Mouse (Mus musculus): ENCODE measurements around the gene Crebl2. TPM values are rescaled to one million over a fixed set of nuclear protein-coding genes. Genes with fewer than 3 reads are reported as not detected.
A peak's percentile ranks its signal among the peaks of the same experiment; 100 is the strongest.

Crebl2 gene
- polyA plus RNA-seq, 1 experiment = 37.5 TPM

GRCm38 (mm10) chr6:134872236-134872635 is 42.3 kb downstream of the Crebl2 start:
- no peak for DNase-seq (ENCODE audit: low spot score)

DNA sequence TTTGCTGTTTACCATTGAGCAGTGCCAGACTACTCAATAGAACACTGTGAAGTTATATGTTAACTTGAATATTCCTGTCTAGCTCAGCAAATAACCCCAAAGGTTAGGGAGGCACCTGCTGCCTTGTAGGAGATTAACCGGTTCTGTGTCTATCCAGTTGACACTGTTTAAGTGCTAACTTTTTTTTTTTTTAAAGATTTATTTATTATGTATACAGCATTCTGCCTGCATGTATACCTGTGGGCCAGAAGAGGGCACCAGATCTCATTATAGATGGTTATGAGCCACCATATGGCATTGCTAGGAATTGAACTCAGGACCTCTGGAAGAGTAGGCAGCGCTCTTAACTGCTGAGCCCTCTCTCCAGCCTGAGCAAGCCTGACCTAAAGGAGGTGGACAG is 43.1 kb downstream of the Crebl2 start:
- no peak for DNase-seq (ENCODE audit: low spot score)

GRCm38 (mm10) chr6:134876795-134877194 is 46.8 kb downstream of the Crebl2 start:
- no peak for DNase-seq (ENCODE audit: low spot score)

DNA sequence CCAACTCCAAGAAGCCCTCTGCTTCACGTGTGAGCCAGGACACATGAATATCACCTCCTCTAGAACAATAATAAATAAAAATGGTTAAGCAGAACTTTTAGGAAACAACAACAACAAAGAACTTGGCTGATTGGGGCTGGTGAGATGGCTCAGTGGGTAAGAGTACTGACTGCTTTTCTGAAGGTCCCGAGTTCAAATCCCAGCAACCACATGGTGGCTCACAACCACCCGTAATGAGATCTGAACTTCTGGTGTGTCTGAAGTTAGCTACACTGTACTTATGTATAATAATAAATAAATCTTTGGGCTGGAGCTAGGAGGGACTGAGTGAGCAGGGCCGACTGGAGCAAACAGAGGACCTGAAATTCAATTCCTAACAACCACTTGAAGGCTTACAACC is 47.3 kb downstream of the Crebl2 start:
- DNase-seq (ENCODE audit: low spot score) = no peak

- DNase-seq (ENCODE audit: low spot score) = no peak
Observed at GRCm38 (mm10) chr6:134877892-134878291, 47.9 kb downstream of the Crebl2 start.

DNA sequence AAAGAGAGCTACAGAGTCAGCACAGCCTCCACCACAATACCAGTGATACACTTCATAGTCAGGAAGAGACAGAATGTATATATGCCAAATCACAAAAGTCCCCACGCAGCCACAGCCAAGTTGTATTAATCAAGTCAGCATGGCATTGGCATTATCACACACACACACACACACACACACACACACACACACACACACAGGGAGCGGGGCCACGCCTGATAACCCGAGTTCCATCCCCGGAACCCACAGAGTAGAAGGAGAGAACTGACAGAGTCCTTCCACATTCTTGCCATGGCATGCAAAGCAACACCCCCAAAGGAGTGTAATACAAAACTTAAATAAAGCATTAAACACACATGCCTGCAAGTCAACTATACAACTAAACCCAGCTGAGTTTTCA is 49.6 kb downstream of the Crebl2 start:
- DNase-seq (ENCODE audit: low spot score) = no peak

DNA sequence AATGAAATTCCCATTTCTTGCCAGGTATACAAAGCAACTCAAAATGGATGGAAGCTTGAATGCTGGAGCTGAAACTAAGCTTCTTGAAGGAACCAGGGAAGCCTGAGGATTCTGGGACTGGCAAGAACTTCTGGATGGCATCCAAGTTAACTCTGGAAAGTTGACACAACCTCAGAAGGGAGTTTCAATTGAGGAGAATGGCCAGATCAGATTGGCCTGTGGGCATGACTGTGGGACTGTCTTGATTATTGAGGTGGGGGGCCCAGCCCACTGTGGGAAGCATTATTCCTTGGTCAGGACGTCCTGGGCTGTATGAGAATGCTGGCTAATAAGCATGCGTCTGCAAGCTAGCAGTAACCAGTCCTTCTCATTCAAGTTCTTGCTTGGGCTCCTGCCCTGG is 50.1 kb downstream of the Crebl2 start:
- no peak for DNase-seq (ENCODE audit: low spot score)

DNA sequence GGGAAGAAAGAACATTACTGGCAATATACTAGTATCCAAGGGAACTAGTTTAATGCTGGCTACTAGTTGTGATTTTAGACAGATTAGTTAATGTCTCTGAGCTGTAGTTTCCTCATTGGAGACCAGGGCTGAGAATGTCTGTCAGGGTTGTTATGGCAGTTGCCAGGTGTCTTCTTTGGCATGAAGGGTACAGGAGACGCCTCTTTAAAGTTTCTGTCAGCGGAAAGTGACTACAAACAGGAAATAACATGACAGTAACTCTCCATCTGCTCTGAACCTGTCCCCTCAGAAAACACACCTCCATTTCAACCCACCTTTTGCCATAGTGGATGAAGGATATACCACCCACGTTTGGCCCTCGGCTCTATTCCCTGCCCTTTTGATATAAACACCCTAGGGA is 53.7 kb downstream of the Crebl2 start:
- DNase-seq (ENCODE audit: low spot score) = no peak

DNA sequence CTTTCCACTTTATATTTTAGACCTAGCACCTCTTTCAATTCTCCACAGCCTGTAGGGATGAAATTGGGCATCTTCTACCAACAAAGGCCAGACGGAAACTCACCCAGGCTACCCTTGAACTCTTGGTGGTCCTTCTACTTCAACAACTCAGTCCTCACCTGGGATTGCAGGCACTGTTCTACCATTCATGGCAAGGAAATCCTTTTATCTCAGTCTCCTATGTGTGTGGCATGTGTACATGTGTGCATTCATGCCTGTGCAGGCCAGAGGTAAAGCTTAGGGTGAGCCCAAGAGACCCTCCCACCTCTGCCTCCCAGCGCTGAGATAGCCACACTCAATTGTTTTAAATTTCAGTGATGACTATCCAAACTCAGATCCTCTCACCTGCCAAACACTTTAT is 55.6 kb downstream of the Crebl2 start:
- DNase-seq (ENCODE audit: low spot score) = no peak

DNA sequence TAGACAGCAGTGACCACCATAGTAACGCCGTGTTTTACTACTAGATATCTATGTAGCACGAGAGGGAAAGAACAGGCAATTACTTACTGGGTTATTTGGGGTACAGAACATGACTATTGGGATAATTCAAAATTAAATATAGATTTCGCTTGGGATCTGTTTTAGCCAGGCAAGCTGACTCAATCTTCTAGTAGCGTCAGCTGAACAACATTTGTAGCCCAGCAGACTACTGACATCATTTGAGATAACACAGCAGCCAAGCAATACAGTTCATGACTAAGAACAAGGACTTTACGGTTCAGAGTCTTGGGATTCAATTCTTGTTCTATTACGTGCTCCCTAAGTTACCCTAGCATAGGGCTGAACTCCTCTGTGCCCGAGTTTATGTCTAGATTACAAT is 56.5 kb downstream of the Crebl2 start:
- no peak for DNase-seq (ENCODE audit: low spot score)

- DNase-seq (ENCODE audit: low spot score) = no peak
Observed at GRCm38 (mm10) chr6:134887008-134887407, 57.1 kb downstream of the Crebl2 start.

DNA sequence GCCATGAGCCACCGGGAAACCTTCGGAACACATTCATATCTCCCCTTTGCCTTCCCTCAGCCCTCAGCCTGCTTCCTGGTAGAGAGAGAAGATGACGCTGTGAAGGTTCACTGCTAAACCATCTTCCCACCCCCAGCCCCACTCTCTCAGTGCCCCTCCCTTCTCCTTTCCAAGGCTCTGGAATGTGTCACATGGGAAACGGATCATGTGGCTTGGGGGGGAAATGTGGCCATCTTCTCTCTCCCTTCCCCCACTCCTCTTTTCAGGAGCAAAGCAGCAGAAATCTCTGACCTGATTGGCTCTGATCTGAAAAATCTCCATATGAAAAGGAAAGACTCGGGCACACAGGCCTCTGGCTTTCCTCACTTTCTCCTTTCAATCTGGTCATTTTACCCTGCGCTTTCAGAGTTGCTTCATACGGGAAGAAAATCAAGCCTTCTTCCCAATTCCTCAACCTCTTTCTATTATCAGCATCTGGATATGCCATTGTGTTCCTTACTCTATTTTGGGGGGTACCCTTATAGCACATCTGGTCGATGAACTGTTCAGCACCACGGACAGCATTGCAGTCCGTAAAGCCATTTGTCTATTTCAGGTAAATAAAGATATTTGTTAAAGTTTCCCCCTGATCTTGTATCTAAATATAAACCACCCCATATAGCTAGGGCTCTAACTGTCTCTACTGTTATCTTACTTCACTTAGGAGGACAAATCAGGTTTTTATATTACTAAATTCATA is 57.9 kb downstream of the Crebl2 start:
- no peak for DNase-seq (ENCODE audit: low spot score)

- no peak for DNase-seq (ENCODE audit: low spot score)
Observed at GRCm38 (mm10) chr6:134888563-134889017, 58.6 kb downstream of the Crebl2 start.

- no peak for DNase-seq (ENCODE audit: low spot score)
Observed at GRCm38 (mm10) chr6:134889763-134890162, 59.8 kb downstream of the Crebl2 start.

GRCm38 (mm10) chr6:134890436-134890835 is 60.5 kb downstream of the Crebl2 start:
- DNase-seq (ENCODE audit: low spot score) = no peak

DNA sequence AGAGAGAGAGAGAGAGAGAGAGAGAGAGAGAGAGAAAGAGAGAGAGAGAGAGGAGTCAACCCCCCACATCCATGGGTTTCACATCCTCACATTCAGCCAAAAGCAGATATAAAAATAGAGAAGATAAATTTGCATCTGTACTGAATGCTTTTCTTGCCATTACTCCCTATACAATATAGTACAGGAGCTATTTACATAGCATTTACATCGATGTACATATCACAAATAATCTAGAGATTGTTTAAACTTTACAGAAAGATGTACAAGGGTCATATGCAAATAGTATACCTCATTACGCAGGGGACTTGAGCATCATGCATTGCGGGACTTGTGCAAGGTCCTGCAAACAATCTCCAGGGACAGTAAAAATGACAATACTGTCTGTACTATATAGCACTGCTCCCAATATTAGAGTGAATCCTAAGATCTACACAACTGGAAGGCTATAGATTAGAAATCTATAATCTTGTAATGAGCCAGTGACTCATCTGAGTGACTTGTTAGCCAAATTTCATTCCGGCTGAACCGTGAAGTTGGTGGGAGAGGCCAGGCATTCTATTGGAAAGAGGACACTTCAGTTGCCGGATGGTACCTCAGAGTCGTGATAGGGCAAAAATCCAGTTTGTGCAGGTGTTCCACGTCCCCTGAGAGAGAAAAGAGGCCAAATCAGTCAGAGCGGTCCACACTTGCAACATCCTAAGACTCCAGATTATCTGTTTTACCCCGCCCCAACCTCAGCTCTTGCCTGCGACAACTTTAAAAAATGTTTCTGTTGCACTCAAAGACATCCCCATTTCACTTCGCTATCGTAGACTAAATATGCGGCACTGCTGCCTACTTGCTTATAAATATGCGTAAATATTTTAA is 66.8 kb downstream of the Crebl2 start:
- no peak for DNase-seq (ENCODE audit: low spot score)

GRCm38 (mm10) chr6:134897443-134898094 is 67.6 kb downstream of the Crebl2 start:
- DNase-seq (ENCODE audit: low spot score) = peak; percentile 98

DNA sequence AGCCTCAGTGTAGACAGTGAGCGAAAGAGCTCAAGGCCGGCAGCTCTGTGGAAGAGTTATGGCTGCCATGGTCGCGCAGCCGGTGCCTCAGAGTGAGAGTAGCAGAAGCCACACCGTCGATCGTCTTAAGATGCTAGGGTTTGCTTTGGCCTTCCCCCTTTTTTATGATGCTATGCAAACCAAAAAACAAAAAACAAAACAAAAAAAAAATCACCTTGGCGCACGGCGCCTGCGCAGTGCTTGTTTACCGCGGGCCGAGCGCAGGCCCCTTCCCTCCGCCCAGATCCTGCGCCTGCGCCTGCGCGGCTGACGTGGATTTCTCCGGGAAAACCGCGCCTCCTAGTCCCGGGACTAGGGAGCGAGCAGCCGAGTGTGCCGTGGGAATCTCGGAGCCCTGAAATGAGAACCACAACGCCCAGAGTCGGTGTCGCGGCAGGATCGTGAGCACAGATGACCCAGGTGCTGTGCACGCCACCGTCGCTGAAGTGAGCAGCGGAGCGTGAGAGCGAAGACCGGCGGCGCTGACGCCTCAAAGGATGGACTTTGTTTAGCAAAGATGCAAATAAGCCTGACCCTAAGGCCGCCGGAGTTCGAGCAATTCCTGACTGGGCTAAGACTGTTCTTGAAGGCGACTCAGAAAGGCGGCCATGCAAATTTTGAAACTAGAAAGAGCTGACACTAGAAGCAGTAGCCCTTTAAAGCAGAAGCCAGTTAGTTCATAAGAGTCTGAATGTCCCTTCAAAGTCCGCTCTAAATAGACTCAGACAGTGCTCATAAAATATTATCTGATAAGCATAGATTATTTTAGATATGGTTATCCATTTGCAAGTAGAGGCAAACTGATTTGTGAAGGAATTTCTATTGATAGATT is 68.4 kb downstream of the Crebl2 start, which contains the start of gene Gpr19:
TSS of gene Gpr19 (minus strand) at position 484 of the 871 bp plus-strand sequence.
- peak; percentile 88 for DNase-seq (ENCODE audit: low spot score)

- no peak for DNase-seq (ENCODE audit: low spot score)
Observed at GRCm38 (mm10) chr6:134903368-134903767, 73.4 kb downstream of the Crebl2 start.

GRCm38 (mm10) chr6:134903891-134904884 is 74.2 kb downstream of the Crebl2 start:
- no peak for DNase-seq (ENCODE audit: low spot score)
